Comparison of ENCODE assay signal across 10 mouse cellular contexts in genomic region chrX:152307371-152307770, GRCm38 (mm10). TPM values are rescaled to one million over a fixed set of nuclear protein-coding genes. Genes with fewer than 3 reads are reported as not detected.
DNase-seq lines count a peak whose midpoint lies in the region; ATAC-seq and TF ChIP-seq lines count a peak whose summit lies in the region.
"Had no signal": no experiment of that assay in that cellular context is flagged by ENCODE, and none has a peak within 500 bp of the region (broad histone marks: within the 10 kb centered on the region; RNA-seq: fewer than 3 reads in every experiment).

No protein-coding gene starts in this region.

- no peak overlapping the region for H3K4me2 ChIP-seq in heart, embryonic 12.5 days
- peak overlapping the region; percentile 21; the same call in 1 of the 2 replicates for H3K4me2 ChIP-seq in liver, embryonic 13.5 days
- H3K4me2 ChIP-seq: hindbrain, embryonic 13.5 days; lung, embryonic 14.5 days had no signal

- no peaks in the 10 kb centered on the region for H3K36me3 ChIP-seq in heart, embryonic 12.5 days
- no peaks in the 10 kb centered on the region for H3K36me3 ChIP-seq in heart, adult 2 months (ENCODE audit: control insufficient read depth, insufficient read depth, low read length)
- H3K36me3 ChIP-seq in liver, embryonic 13.5 days: no peaks in the 10 kb centered on the region
- H3K36me3 ChIP-seq: hindbrain, embryonic 13.5 days had no signal

- no peak for TF ChIP-seq CTCF in heart, adult 2 months (IDR thresholded peaks at IDR 0.05)

- no peak for TF ChIP-seq POLR2A in heart, adult 2 months (IDR thresholded peaks at IDR 0.05; ENCODE audit: insufficient read depth, low read depth, low read length)

- no peaks in the 10 kb centered on the region for H3K79me2 ChIP-seq in heart, adult 2 months (replicated peaks; ENCODE audit: control insufficient read depth, insufficient read depth, low read length)

- no peak for TF ChIP-seq EP300 in heart, adult 2 months (IDR thresholded peaks at IDR 0.05; ENCODE audit: insufficient read depth, low read depth, low read length)

- ATAC-seq in heart, embryonic 12.5 days (ENCODE audit: insufficient number of reproducible peaks, low FRiP score): peak; percentile 66; the same call in 1 of the 2 replicates
- ATAC-seq in liver, embryonic 13.5 days (ENCODE audit: low read depth): peak; percentile 100

- intact Hi-C loops in heart, adult 2 months (cut with DNase I): loop anchor here (5.0 kb wide), 1 partner anchor 45 kb away; no protein-coding TSS in a partner anchor

- H3K9ac ChIP-seq in heart, embryonic 12.5 days: no peak overlapping the region
- no peak overlapping the region for H3K9ac ChIP-seq in heart, adult 2 months (ENCODE audit: low read depth, low read length)
- H3K9ac ChIP-seq in liver, embryonic 13.5 days: 0 out of 2 replicates have a peak overlapping the region, but pooled peaks have one; percentile 29
- H3K9ac ChIP-seq: hindbrain, embryonic 13.5 days; lung, embryonic 14.5 days had no signal

- H3K9me3 ChIP-seq in heart, embryonic 12.5 days (replicated peaks): no peaks in the 10 kb centered on the region
- H3K9me3 ChIP-seq in liver, embryonic 13.5 days (replicated peaks): no peaks in the 10 kb centered on the region
- H3K9me3 ChIP-seq: hindbrain, embryonic 13.5 days had no signal

- DNase-seq in heart, adult 2 months: no peak
- DNase-seq in c-Kit-positive CD71-positive TER-119-negative erythroid progenitor cells, embryonic 14.5 days (ENCODE audit: low read depth): peak; percentile 72
- peak; percentile 78 for DNase-seq in liver, embryonic 13.5 days
- DNase-seq in spleen, postnatal 36 days (ENCODE audit: low spot score in 2 of 2): peak; percentile 42 to 61
- no peak for DNase-seq in yolk sac, embryonic 10.5 days (ENCODE audit: low spot score)
- DNase-seq in testis, postnatal 14 days (ENCODE audit: low spot score): no peak
- DNase-seq: left cerebral cortex, postnatal 4 days had no signal

- H3K4me3 ChIP-seq in heart, embryonic 12.5 days: no peak overlapping the region
- no peak overlapping the region for H3K4me3 ChIP-seq in heart, adult 2 months
- H3K4me3 ChIP-seq in liver, embryonic 13.5 days (replicated peaks): no peak overlapping the region
- H3K4me3 ChIP-seq: hindbrain, embryonic 13.5 days had no signal

- H3K27me3 ChIP-seq in heart, embryonic 12.5 days (replicated peaks): no peaks in the 10 kb centered on the region
- H3K27me3 ChIP-seq in heart, adult 2 months (ENCODE audit: control insufficient read depth, insufficient read depth, low read length): no peaks in the 10 kb centered on the region
- no peaks in the 10 kb centered on the region; the same call in 1 of the 2 replicates for H3K27me3 ChIP-seq in liver, embryonic 13.5 days

- H3K4me1 ChIP-seq in heart, embryonic 12.5 days (replicated peaks): no peaks in the 10 kb centered on the region
- H3K4me1 ChIP-seq in heart, adult 2 months (ENCODE audit: control insufficient read depth, insufficient read depth, low read length): no peaks in the 10 kb centered on the region
- H3K4me1 ChIP-seq in liver, embryonic 13.5 days (replicated peaks): peaks cover 32% of the 10 kb centered on the region
- H3K4me1 ChIP-seq: hindbrain, embryonic 13.5 days had no signal

- no peak overlapping the region for H3K27ac ChIP-seq in heart, embryonic 12.5 days (ENCODE audit: poor library complexity, severe bottlenecking)
- H3K27ac ChIP-seq in heart, adult 2 months: no peak overlapping the region
- H3K27ac ChIP-seq in liver, embryonic 13.5 days: peak overlapping the region; percentile 89
- H3K27ac ChIP-seq: hindbrain, embryonic 13.5 days had no signal

RNA-seq across cellular contexts. Expression of gene Kantr, which starts 19.9 kb away (rescaled TPM):
- 8.8 and 10.9 TPM in 2 replicates for polyA plus RNA-seq in heart, embryonic 12.5 days (2016; fragmentation: Nextera tagmentation; extraction: Ambion mirVana)
- 1 to 10 TPM; 3.2 to 4.4 TPM for total RNA-seq in heart, adult 2 months (2021)
- polyA plus RNA-seq in heart, adult 2 months (2012; rRNA removed): 3.3 and 5.0 TPM in 2 replicates
- 2.5 and 2.9 TPM in 2 replicates for polyA plus RNA-seq in liver, embryonic 13.5 days (2015; fragmentation: Nextera tagmentation; extraction: Ambion mirVana)

RNA-seq across cellular contexts. Expression of gene Tspyl2, which starts 34.9 kb away (rescaled TPM):
- 19.5 and 22.3 TPM in 2 replicates for polyA plus RNA-seq in heart, embryonic 12.5 days (2016; fragmentation: Nextera tagmentation; extraction: Ambion mirVana)
- 10 to 100 TPM; 13.3 to 13.6 TPM for total RNA-seq in heart, adult 2 months (2021)
- 16.1 and 18.8 TPM in 2 replicates for polyA plus RNA-seq in heart, adult 2 months (2012; rRNA removed)
- polyA plus RNA-seq in liver, embryonic 13.5 days (2015; fragmentation: Nextera tagmentation; extraction: Ambion mirVana): 6.1 and 7.4 TPM in 2 replicates

Comparison
In these comparisons a context has a peak if more than half of its experiments do, and no peak if none do; other contexts are left out.
1. DNase-seq: peak in c-Kit-positive CD71-positive TER-119-negative erythroid progenitor cells, embryonic 14.5 days (single experiment), liver, embryonic 13.5 days (single experiment) and spleen, postnatal 36 days (2 of 2); none in heart, adult 2 months (0 of 2), yolk sac, embryonic 10.5 days (single experiment) and testis, postnatal 14 days (single experiment).